Mouse (Mus musculus) midbrain, embryonic 11.5 days (tissue): Measurements from ENCODE around the gene Tspan14. TPM values are rescaled to one million over a fixed set of nuclear protein-coding genes. Genes with fewer than 3 reads are reported as not detected.
A peak's percentile ranks its signal among the peaks of the same experiment; 100 is the strongest.

Source experiments
- ATAC-seq: fragments of 200-750 bp; cut with Nextera tagmentation; 2 replicates; pipeline ENCODE4 v1.8.0; 2017; ENCODE audit warnings: moderate TSS enrichment, moderate library complexity; ENCODE audit not compliant: low FRiP score
- DNase-seq: peaks from one replicate; pipeline ENCODE4 v3.0.0; 2015; ENCODE audit warnings: low spot score; ENCODE audit errors: missing footprints
- H3K27ac ChIP-seq: fragments of 300-500 bp; sonication (generic); 2 replicates; pipeline ENCODE4 v1.5.1; 2014; ENCODE audit warnings: low read depth, low read length
- H3K27me3 ChIP-seq: fragments of 300-500 bp; sonication (generic); 2 replicates; pipeline ENCODE4 v1.6.1; 2014; ENCODE audit warnings: mild to moderate bottlenecking, low read length, moderate library complexity, mixed read lengths; ENCODE audit not compliant: control insufficient read depth, insufficient read depth
- H3K36me3 ChIP-seq: fragments of 300-500 bp; sonication (generic); 2 replicates; pipeline ENCODE4 v1.6.1; 2014; ENCODE audit warnings: mild to moderate bottlenecking, low read length, moderate library complexity, mixed read lengths; ENCODE audit not compliant: control insufficient read depth, insufficient read depth
- H3K4me1 ChIP-seq: fragments of 300-500 bp; sonication (generic); 2 replicates; pipeline ENCODE4 v1.6.1; 2014; ENCODE audit warnings: low read length; ENCODE audit not compliant: control insufficient read depth, insufficient read depth
- H3K4me2 ChIP-seq: fragments of 300-500 bp; sonication (generic); 2 replicates; pipeline ENCODE4 v1.6.1; 2014; ENCODE audit warnings: mild to moderate bottlenecking, moderate library complexity
- H3K4me3 ChIP-seq: fragments of 300-500 bp; sonication (generic); 2 replicates; pipeline ENCODE4 v1.5.1; 2014; ENCODE audit warnings: low read depth, low read length
- H3K9ac ChIP-seq: fragments of 300-500 bp; sonication (generic); 2 replicates; pipeline ENCODE4 v1.6.1; 2014; ENCODE audit warnings: low read length
- H3K9me3 ChIP-seq: fragments of 300-500 bp; sonication (generic); 2 replicates; pipeline ENCODE4 v1.6.1; 2016; ENCODE audit warnings: low read length; ENCODE audit not compliant: control insufficient read depth
- WGBS: fragments of 180-500 bp; shearing (Covaris S2); extraction: QIAGEN DNeasy Blood & Tissue Kit; methylation state at CpG from one replicate; pipeline ENCODE4 v1.1.7; 2014; 5-methylcytosine and 5-hydroxymethylcytosine counted together
- polyA plus RNA-seq: library from polyadenylated mRNA; unstranded; fragments of >200 nt; fragmentation: Nextera tagmentation; extraction: Ambion mirVana; gene quantifications from 2 replicates; pipeline ENCODE4 v1.2.1, GENCODE M21; 2014

The Tspan14 gene
- polyA plus RNA-seq, 1 experiment from 2014 or later: 99.5 TPM

GRCm38 (mm10) chr14:40956252-40957146 lies 10.1 kb downstream of the Tspan14 start:
- ATAC-seq: peak; percentile 94
- H3K27me3 ChIP-seq: no peaks in the 10 kb centered on the region
- DNase-seq: peak; percentile 98
- H3K4me3 ChIP-seq: no peak overlapping the region
- no peaks in the 10 kb centered on the region for H3K36me3 ChIP-seq
- peak overlapping the region; percentile 98 for H3K27ac ChIP-seq
- WGBS: 16% methylated on average over 13 of the region's 13 CpGs
- H3K9ac ChIP-seq: peak overlapping the region; percentile 68
- H3K4me1 ChIP-seq: peaks cover 64% of the 10 kb centered on the region
- H3K4me2 ChIP-seq: peak overlapping the region; percentile 36
- H3K9me3 ChIP-seq: no peaks in the 10 kb centered on the region

- Histone ChIP-seq H3K4me3 (peak overlapping the region; percentile 9; the same call in 1 of the 2 replicates), H3K9ac (peak overlapping the region; percentile 68), H3K27ac (peak overlapping the region; percentile 98), H3K9me3 (no peaks in the 10 kb centered on the region), H3K4me2 (peak overlapping the region; percentile 36), H3K36me3 (no peaks in the 10 kb centered on the region), H3K27me3 (no peaks in the 10 kb centered on the region), H3K4me1 (peaks cover 64% of the 10 kb centered on the region)
- DNase-seq: peak; percentile 94
- WGBS: 7% methylated on average over 10 of the region's 10 CpGs
- ATAC-seq: no peak; the same call in 1 of the 2 replicates
These were observed 10.9 kb downstream of the Tspan14 start for GRCm38 (mm10) chr14:40955596-40956251.

GRCm38 (mm10) chr14:40955146-40955545 lies 11.5 kb downstream of the Tspan14 start:
- H3K4me2 ChIP-seq: peak overlapping the region; percentile 36; the same call in 1 of the 2 replicates
- DNase-seq (no peak), ATAC-seq (no peak)
- H3K27me3 ChIP-seq: no peaks in the 10 kb centered on the region
- WGBS: 64% methylated on average over 1 of the region's 1 CpGs
- no peaks in the 10 kb centered on the region for H3K9me3 ChIP-seq
- H3K4me3 ChIP-seq: no peak overlapping the region
- H3K36me3 ChIP-seq: no peaks in the 10 kb centered on the region
- H3K27ac ChIP-seq: peak overlapping the region; percentile 98
- H3K9ac ChIP-seq: peak overlapping the region; percentile 68; the same call in 1 of the 2 replicates
- H3K4me1 ChIP-seq: peaks cover 60% of the 10 kb centered on the region

- Histone ChIP-seq H3K36me3 (no peaks in the 10 kb centered on the region), H3K4me1 (peaks cover 43% of the 10 kb centered on the region), H3K4me3 (no peak overlapping the region), H3K27ac (no peak overlapping the region), H3K9me3 (no peaks in the 10 kb centered on the region), H3K9ac (no peak overlapping the region), H3K27me3 (no peaks in the 10 kb centered on the region), H3K4me2 (no peak overlapping the region)
- no peak for DNase-seq
- no peak for ATAC-seq
- WGBS: 78% methylated on average over 5 of the region's 5 CpGs
These were observed 13.2 kb downstream of the Tspan14 start for GRCm38 (mm10) chr14:40953381-40953780.

- Histone ChIP-seq H3K36me3 (peaks cover under 1% of the 10 kb centered on the region; the same call in 1 of the 2 replicates), H3K4me2 (no peak overlapping the region), H3K9me3 (no peaks in the 10 kb centered on the region), H3K4me1 (peaks cover 37% of the 10 kb centered on the region), H3K9ac (no peak overlapping the region), H3K4me3 (no peak overlapping the region), H3K27me3 (no peaks in the 10 kb centered on the region), H3K27ac (no peak overlapping the region)
- WGBS: 65% methylated on average over 2 of the region's 2 CpGs
- DNase-seq: no peak
- ATAC-seq: no peak
These were observed 13.9 kb downstream of the Tspan14 start for GRCm38 (mm10) chr14:40952715-40953114.

- peaks cover 2% of the 10 kb centered on the region; the same call in 1 of the 2 replicates for H3K36me3 ChIP-seq
- WGBS: 88% methylated on average over 3 of the region's 3 CpGs
- ATAC-seq: no peak
- no peaks in the 10 kb centered on the region for H3K9me3 ChIP-seq
- no peak overlapping the region for H3K4me3 ChIP-seq
- no peak for DNase-seq
- no peak overlapping the region for H3K4me2 ChIP-seq
- no peaks in the 10 kb centered on the region for H3K27me3 ChIP-seq
- H3K9ac ChIP-seq: no peak overlapping the region
- H3K27ac ChIP-seq: no peak overlapping the region
- H3K4me1 ChIP-seq: peaks cover 32% of the 10 kb centered on the region
These were observed 14.3 kb downstream of the Tspan14 start for GRCm38 (mm10) chr14:40952301-40952700.

- H3K27ac ChIP-seq: no peak overlapping the region
- H3K9ac ChIP-seq: no peak overlapping the region
- peaks cover 11% of the 10 kb centered on the region for H3K4me1 ChIP-seq
- DNase-seq (no peak), ATAC-seq (no peak)
- 84% methylated on average over 7 of the region's 7 CpGs for WGBS
- no peaks in the 10 kb centered on the region; the same call in 1 of the 2 replicates for H3K9me3 ChIP-seq
- no peaks in the 10 kb centered on the region for H3K27me3 ChIP-seq
- no peak overlapping the region for H3K4me2 ChIP-seq
- no peak overlapping the region for H3K4me3 ChIP-seq
- peaks cover 7% of the 10 kb centered on the region for H3K36me3 ChIP-seq
These were observed 16.6 kb downstream of the Tspan14 start for GRCm38 (mm10) chr14:40949730-40950614.

GRCm38 (mm10) chr14:40949047-40949446 lies 17.6 kb downstream of the Tspan14 start:
- H3K4me2 ChIP-seq: no peak overlapping the region
- no peak overlapping the region for H3K4me3 ChIP-seq
- no peak overlapping the region for H3K9ac ChIP-seq
- no peak for ATAC-seq
- peaks cover 2% of the 10 kb centered on the region; the same call in 1 of the 2 replicates for H3K4me1 ChIP-seq
- peaks cover 7% of the 10 kb centered on the region for H3K36me3 ChIP-seq
- no peaks in the 10 kb centered on the region; the same call in 1 of the 2 replicates for H3K9me3 ChIP-seq
- H3K27me3 ChIP-seq: no peaks in the 10 kb centered on the region
- no peak for DNase-seq
- no peak overlapping the region for H3K27ac ChIP-seq
- 41% methylated on average over 3 of the region's 3 CpGs for WGBS
